Mouse (Mus musculus): ENCODE measurements at regions not wholly inside any gene's neighbourhood (a gene's known extent, or its start where the extent isn't known, plus 50 kb on each side); places are given as distances from the start of the nearest gene placed in this dataset.
"Not testable (repeated sequence)": the region's sequence is repeated elsewhere in the genome, so short reads cannot be mapped to it uniquely, and the experiment has no call there.

GRCm38 (mm10) chr1:161728546-161729206, 59.6 kb downstream of the Fasl start:
- TF ChIP-seq CEBPB (IDR thresholded peaks at IDR 0.05; ENCODE audit: low read depth) (no peak), MAX (IDR thresholded peaks at IDR 0.05) (no peak), USF1 (IDR thresholded peaks at IDR 0.05; ENCODE audit: low read depth) (no peak), MYOG (IDR thresholded peaks at IDR 0.05; ENCODE audit: control insufficient read depth, extremely low read depth, insufficient read length) (no peak), CTCF (IDR thresholded peaks at IDR 0.05; ENCODE audit: control insufficient read depth, insufficient read depth, insufficient read length) (no peak), FOSL1 (IDR thresholded peaks at IDR 0.05; ENCODE audit: insufficient read depth, low read length, poor library complexity, severe bottlenecking) (no peak), MYOD1 (IDR thresholded peaks at IDR 0.05; ENCODE audit: control insufficient read depth, insufficient read length, low read depth) (no peak)
- Histone ChIP-seq H3K4me3 (ENCODE audit: insufficient read depth, poor library complexity, severe bottlenecking) (no peak overlapping the region), H3ac (ENCODE audit: control insufficient read depth, insufficient read length, low read depth) (no peak overlapping the region), H3K36me3 (ENCODE audit: control insufficient read depth, insufficient read depth) (no peaks in the 10 kb centered on the region), H3K27me3 (ENCODE audit: control insufficient read depth, insufficient read depth, insufficient read length) (no peaks in the 10 kb centered on the region), H3K79me3 (ENCODE audit: low read depth) (no peaks in the 10 kb centered on the region), H3K79me2 (ENCODE audit: control insufficient read depth, insufficient read depth) (no peaks in the 10 kb centered on the region)

GRCm38 (mm10) chr1:161727357-161727756, 60.9 kb downstream of the Fasl start:
- H3K4me3 ChIP-seq (ENCODE audit: insufficient read depth, poor library complexity, severe bottlenecking); H3ac ChIP-seq (ENCODE audit: control insufficient read depth, insufficient read length, low read depth); H3K79me3 ChIP-seq (ENCODE audit: low read depth); H3K27me3 ChIP-seq (ENCODE audit: control insufficient read depth, insufficient read depth, insufficient read length); H3K36me3 ChIP-seq (ENCODE audit: control insufficient read depth, insufficient read depth); H3K79me2 ChIP-seq (ENCODE audit: control insufficient read depth, insufficient read depth): not testable (repeated sequence)

GRCm38 (mm10) chr1:161726098-161726497, 62.2 kb downstream of the Fasl start:
- not testable (repeated sequence) for H3K79me3 ChIP-seq (ENCODE audit: low read depth); H3K4me3 ChIP-seq (ENCODE audit: insufficient read depth, poor library complexity, severe bottlenecking); H3K79me2 ChIP-seq (ENCODE audit: control insufficient read depth, insufficient read depth); H3K27me3 ChIP-seq (ENCODE audit: control insufficient read depth, insufficient read depth, insufficient read length); H3K36me3 ChIP-seq (ENCODE audit: control insufficient read depth, insufficient read depth); H3ac ChIP-seq (ENCODE audit: control insufficient read depth, insufficient read length, low read depth)

- Histone ChIP-seq H3K36me3 (ENCODE audit: control insufficient read depth, insufficient read depth) (no peaks in the 10 kb centered on the region), H3K4me3 (ENCODE audit: insufficient read depth, poor library complexity, severe bottlenecking) (no peak overlapping the region), H3K79me3 (ENCODE audit: low read depth) (no peaks in the 10 kb centered on the region), H3K79me2 (ENCODE audit: control insufficient read depth, insufficient read depth) (no peaks in the 10 kb centered on the region), H3ac (ENCODE audit: control insufficient read depth, insufficient read length, low read depth) (no peak overlapping the region), H3K27me3 (ENCODE audit: control insufficient read depth, insufficient read depth, insufficient read length) (no peaks in the 10 kb centered on the region)
- TF ChIP-seq MYOG (IDR thresholded peaks at IDR 0.05; ENCODE audit: control insufficient read depth, extremely low read depth, insufficient read length) = no peak
- no peak for TF ChIP-seq FOSL1 (IDR thresholded peaks at IDR 0.05; ENCODE audit: insufficient read depth, low read length, poor library complexity, severe bottlenecking)
- TF ChIP-seq USF1 (IDR thresholded peaks at IDR 0.05; ENCODE audit: low read depth) = no peak
- no peak for TF ChIP-seq MYOD1 (IDR thresholded peaks at IDR 0.05; ENCODE audit: control insufficient read depth, insufficient read length, low read depth)
- TF ChIP-seq CEBPB (IDR thresholded peaks at IDR 0.05; ENCODE audit: low read depth) = no peak
- no peak for TF ChIP-seq MAX (IDR thresholded peaks at IDR 0.05)
- TF ChIP-seq CTCF (IDR thresholded peaks at IDR 0.05; ENCODE audit: control insufficient read depth, insufficient read depth, insufficient read length) = no peak
These were observed 68.4 kb downstream of the Fasl start for GRCm38 (mm10) chr1:161719876-161720275.

GRCm38 (mm10) chr1:161718254-161718653, 70.0 kb downstream of the Fasl start:
- no peak for TF ChIP-seq FOSL1 (IDR thresholded peaks at IDR 0.05; ENCODE audit: insufficient read depth, low read length, poor library complexity, severe bottlenecking)
- TF ChIP-seq CEBPB (IDR thresholded peaks at IDR 0.05; ENCODE audit: low read depth) = no peak
- TF ChIP-seq MYOG (IDR thresholded peaks at IDR 0.05; ENCODE audit: control insufficient read depth, extremely low read depth, insufficient read length) = no peak
- no peak for TF ChIP-seq MAX (IDR thresholded peaks at IDR 0.05)
- TF ChIP-seq USF1 (IDR thresholded peaks at IDR 0.05; ENCODE audit: low read depth) = no peak
- TF ChIP-seq CTCF (IDR thresholded peaks at IDR 0.05; ENCODE audit: control insufficient read depth, insufficient read depth, insufficient read length) = no peak

GRCm38 (mm10) chr1:161712918-161713317, 75.4 kb downstream of the Fasl start:
- Histone ChIP-seq H3K79me3 (ENCODE audit: low read depth) (no peaks in the 10 kb centered on the region), H3K79me2 (ENCODE audit: control insufficient read depth, insufficient read depth) (no peaks in the 10 kb centered on the region), H3K36me3 (ENCODE audit: control insufficient read depth, insufficient read depth) (no peaks in the 10 kb centered on the region), H3ac (ENCODE audit: control insufficient read depth, insufficient read length, low read depth) (no peak overlapping the region), H3K27me3 (ENCODE audit: control insufficient read depth, insufficient read depth, insufficient read length) (no peaks in the 10 kb centered on the region), H3K4me3 (ENCODE audit: insufficient read depth, poor library complexity, severe bottlenecking) (no peak overlapping the region)
- TF ChIP-seq MAX (IDR thresholded peaks at IDR 0.05) (no peak), CTCF (IDR thresholded peaks at IDR 0.05; ENCODE audit: control insufficient read depth, insufficient read depth, insufficient read length) (no peak), FOSL1 (IDR thresholded peaks at IDR 0.05; ENCODE audit: insufficient read depth, low read length, poor library complexity, severe bottlenecking) (no peak), MYOG (IDR thresholded peaks at IDR 0.05; ENCODE audit: control insufficient read depth, extremely low read depth, insufficient read length) (no peak), USF1 (IDR thresholded peaks at IDR 0.05; ENCODE audit: low read depth) (no peak), CEBPB (IDR thresholded peaks at IDR 0.05; ENCODE audit: low read depth) (no peak), MYOD1 (IDR thresholded peaks at IDR 0.05; ENCODE audit: control insufficient read depth, insufficient read length, low read depth) (no peak)

More at GRCm38 (mm10) chr1:161718254-161718653, 70.0 kb downstream of the Fasl start:
- Histone ChIP-seq H3ac (ENCODE audit: control insufficient read depth, insufficient read length, low read depth) (no peak overlapping the region), H3K4me3 (ENCODE audit: insufficient read depth, poor library complexity, severe bottlenecking) (no peak overlapping the region), H3K79me3 (ENCODE audit: low read depth) (no peaks in the 10 kb centered on the region), H3K79me2 (ENCODE audit: control insufficient read depth, insufficient read depth) (no peaks in the 10 kb centered on the region), H3K36me3 (ENCODE audit: control insufficient read depth, insufficient read depth) (no peaks in the 10 kb centered on the region), H3K27me3 (ENCODE audit: control insufficient read depth, insufficient read depth, insufficient read length) (no peaks in the 10 kb centered on the region)

Data from C2C12 (cell line).